Mouse (Mus musculus) c-Kit-negative CD71-positive TER-119-positive erythroid progenitor cells, embryonic 14.5 days (primary cell): Measurements from ENCODE around the gene Nkx2-5.

Experiments
- DNase-seq: peaks from one replicate; pipeline ENCODE4 v3.0.0-alpha.2; 2013; ENCODE audit warnings: low read depth, low spot score

Nkx2-5 gene

DNA sequence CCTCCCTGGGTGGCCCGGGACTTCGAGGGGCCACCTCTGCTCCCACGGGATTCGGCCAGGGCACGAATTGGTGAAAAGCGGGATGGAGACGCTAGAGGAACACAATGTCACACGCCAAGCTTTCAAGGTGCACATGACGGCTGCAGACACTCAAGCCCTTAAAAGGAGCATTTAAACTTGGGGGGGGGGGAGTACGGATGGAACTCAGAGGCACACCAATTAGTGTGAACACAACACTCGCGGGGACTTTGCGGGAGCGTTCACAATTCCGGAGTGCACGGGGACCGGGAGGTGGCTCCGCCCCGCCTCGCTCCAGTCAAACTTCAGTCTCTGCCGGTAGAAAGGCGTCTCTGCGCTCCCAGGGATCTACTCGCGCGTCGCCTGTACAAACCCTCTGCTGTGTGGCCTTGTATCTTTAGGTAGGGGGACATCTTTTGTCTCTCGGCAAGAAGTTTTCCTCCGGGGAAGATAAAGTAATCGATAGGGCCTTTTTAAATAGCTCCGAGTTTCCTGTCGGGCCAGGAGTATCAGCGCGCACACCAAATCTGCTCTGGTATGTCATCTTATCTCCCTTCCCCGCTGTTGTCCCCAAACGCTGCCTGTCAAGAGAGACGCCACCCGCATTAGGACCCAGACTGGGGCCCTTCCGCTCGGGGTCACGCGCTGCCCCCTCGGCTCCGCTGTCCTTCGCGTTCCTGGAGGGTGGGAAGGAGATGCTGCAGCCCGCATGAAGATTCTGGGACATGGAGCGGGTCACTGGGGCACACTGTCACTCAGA lies 5.7 kb upstream of the Nkx2-5 start:
- DNase-seq = no peak

- no peak for DNase-seq
Measured at GRCm38 (mm10) chr17:26849746-26850357, 5.0 kb upstream of the Nkx2-5 start.

GRCm38 (mm10) chr17:26849106-26849745 lies 4.4 kb upstream of the Nkx2-5 start:
- no peak for DNase-seq

DNA sequence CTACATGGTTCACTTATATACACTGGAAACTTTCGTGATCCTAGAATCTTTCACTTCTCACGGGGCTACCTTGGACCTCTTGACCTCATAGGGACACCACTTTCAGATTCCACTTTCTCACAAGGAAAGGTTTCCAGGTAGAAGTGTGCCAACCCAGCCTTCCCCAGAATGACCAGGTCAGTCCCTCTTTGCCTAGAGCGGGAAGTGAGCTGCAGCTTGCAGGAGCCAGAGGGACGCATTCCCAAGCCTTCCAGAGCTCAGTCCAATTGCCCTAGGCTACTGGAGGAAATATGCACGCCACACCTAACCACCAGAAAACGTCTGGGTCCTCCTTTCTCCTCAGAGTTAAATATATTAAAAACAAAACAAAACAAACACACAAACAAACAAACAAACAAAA lies 3.4 kb upstream of the Nkx2-5 start:
- no peak for DNase-seq

- DNase-seq = no peak
Measured at GRCm38 (mm10) chr17:26847801-26848200, 3.0 kb upstream of the Nkx2-5 start.

DNA sequence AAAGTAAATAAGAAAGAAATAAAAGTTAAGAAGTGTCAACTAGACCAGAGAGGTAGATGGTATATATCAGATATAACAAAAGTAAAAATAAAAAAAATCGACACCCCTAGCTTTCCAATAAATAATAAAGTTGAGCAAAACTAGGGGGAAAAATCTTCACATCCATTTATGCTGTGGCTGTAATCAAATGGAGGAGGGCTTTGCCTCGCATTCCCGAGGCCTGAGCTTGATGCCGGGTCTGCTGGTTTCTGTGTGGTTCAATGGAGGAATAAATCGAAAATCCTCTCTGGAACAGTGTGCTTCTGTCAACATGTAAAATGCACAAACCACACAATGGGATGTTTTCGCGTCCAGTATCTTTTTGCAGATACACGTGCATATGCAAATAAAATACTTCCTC lies 1.6 kb upstream of the Nkx2-5 start:
- no peak for DNase-seq

DNA sequence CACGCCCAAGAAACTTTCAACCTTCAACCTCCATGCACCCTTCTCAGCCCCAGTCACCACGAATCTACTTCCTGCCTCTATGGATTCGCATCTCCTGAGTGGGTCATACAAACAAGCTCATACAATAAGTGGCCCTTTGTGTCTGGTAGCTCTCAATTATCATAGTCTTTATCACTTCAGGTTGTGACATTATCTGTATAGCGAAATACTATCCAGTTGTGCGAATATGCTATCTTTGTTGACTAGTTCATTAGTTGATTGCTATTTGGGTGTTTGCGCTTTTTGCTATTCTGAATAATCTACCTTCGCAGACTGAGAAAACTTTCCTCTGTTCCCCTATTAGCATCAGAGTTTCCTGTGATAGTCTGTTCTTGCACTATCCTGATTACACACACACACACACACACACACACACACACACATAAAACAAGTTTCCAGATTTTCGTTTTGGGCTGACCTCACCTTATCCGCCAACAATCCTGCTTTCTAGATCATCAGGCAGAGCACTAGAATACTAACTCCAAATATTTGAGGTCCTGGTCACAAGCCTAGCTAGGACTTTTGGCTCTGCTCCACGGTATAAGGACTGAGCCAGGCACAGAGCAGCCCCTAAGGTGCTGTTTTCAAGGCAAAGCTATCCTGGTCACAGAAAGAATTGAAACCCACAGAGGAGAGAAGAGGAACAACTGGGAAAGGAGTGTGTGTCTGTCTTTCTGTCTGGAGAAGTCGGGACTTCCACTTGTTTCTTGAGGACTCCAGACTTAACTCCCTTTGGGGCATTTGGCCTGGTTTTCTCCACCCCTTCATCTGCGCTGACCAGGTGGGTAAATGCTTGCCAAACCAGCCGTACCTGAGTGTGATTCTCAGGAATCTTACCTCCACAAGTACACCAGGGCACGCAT lies 591 bp upstream of the Nkx2-5 start:
- DNase-seq = no peak

GRCm38 (mm10) chr17:26844371-26844851 lies 398 bp downstream of the Nkx2-5 start:
- DNase-seq = no peak

GRCm38 (mm10) chr17:26843696-26844236 lies 1.0 kb downstream of the Nkx2-5 start:
- DNase-seq = no peak

DNA sequence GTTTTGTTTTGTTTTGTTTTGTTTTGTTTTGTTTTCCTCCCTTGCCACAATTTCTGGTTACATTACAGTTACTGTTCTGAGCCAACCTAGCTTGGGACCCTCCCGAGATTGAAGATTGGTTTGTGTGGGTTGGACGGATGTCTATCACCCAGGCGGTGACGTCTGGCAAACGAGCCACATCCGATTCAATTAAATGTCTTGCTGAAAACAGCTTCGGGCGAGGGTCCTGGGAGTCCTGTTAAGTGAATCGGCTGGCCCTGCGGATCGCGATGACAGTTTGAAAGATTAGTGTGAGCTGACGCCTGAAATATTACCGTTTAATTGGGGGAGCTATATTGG lies 1.6 kb downstream of the Nkx2-5 start:
- DNase-seq = no peak

- no peak for DNase-seq
Measured at GRCm38 (mm10) chr17:26842431-26843228, 2.2 kb downstream of the Nkx2-5 start.

- no peak for DNase-seq
Measured at GRCm38 (mm10) chr17:26841981-26842380, 2.8 kb downstream of the Nkx2-5 start.

GRCm38 (mm10) chr17:26840922-26841731 lies 3.7 kb downstream of the Nkx2-5 start:
- no peak for DNase-seq

DNA sequence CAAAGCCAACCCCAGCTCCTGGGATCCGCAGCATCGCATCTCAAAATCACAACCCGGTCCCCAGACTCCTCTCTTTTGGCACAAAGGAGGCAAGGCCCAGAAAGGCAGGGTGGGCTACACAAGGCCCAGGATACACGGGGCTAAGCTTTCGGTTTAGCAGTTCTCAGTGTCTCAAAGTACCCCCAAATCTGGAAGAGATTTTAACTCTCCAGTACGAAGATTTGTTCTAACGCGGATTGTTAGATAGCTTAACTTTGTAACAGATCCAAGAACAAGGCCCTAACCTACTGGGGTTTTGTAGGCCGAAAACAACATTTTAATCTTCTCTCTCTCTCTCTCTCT lies 4.4 kb downstream of the Nkx2-5 start:
- no peak for DNase-seq

DNA sequence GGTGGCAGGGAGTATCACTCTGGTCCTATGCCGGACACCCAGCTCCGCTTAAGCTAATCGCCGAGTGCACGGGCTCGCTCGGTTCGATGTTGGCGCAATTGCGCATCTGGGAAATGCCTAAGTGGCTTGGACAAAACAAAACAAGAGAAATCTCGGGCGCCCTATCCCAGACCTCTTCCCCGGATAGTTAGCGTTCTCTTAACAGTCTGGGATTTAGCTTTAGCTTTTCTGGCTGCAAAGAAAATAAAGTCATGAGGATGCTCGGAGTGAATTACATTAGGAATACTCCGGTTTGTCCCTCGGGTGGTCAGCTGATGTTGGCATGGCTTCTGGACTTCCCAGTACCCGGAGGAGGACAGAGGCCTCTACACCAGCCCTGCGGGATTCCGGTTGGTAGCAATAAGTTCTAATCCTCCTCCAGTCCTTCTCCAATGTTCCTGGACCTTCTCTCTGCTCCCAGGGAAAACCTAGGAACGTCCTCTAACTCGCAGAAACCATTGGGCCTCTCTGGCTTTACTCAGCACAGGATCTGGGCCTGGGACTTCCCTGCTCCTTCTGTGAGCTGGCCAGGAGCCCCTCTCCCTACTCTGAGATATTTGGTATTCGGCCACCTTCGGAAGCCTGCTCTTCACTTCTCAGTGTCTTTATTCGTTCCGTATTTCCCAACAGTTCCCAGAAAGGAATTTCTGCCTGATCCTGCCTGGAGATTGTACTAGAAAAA lies 4.9 kb downstream of the Nkx2-5 start:
- DNase-seq = no peak

DNA sequence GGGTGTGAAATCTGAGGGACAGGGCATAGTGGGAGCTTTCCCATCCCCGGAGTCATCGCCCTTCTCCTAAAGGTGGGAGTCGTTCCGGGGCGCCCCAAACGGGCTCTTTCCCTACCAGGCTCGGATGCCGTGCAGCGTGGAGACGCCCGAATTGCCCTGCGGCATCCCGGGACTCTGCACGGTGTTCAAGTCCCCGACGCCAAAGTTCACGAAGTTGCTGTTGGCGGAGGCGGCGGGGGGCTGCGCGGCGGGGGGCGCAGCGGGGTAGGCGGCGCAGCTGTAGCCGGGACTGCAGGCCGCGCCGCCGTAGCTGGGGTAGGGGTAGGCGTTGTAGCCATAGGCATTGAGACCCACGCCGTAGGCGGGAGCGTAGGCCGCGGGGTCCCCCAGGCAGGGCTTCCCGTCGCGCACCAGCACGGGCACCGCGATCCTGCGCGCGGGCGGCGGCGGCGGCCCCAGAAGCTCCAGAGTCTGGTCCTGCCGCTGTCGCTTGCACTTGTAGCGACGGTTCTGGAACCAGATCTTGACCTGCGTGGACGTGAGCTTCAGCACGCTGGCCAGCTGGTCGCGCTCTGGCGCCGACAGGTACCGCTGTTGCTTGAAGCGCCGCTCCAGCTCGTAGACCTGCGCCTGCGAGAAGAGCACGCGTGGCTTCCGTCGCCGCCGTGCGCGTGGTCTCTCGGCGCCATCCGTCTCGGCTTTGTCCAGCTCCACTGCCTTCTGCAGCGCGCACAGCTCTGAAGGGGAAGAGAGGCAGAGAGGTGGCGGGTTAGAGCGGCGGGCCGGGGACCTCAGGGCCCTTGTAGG lies 5.7 kb downstream of the Nkx2-5 start:
- DNase-seq = no peak

DNA sequence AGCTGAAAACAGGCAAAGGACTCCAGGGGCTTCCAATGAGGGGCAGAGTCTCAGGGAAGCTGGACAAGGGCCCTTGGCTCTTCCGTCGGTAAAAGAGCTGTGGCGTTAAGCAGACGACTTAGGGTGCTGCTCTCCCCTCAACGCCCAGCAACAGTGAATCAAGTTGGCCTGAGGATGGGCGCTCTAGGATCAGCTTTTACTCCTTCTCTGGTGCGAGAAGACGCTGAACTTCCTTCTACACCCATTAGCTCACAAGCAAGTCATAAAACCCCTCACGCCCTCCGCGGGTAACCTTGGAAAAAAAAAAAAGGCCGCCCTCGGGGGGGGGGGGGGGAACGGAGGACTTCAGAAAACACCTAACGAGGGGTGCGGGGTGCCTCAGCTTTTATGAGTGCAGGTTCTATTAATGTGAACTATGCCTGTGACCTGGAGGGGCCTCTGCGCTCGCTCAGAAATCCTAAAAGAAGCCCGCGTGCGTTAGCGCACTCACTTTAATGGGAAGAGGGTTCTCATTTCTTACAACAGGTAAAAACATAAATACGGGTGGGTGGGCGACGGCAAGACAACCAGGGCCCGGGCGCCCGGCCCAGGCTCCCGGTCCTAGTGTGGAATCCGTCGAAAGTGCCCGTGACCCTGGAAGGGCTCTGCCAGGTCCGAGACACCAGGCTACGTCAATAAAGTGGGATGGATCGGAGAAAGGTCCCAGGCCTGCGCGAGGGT lies 6.5 kb downstream of the Nkx2-5 start:
- no peak for DNase-seq

DNA sequence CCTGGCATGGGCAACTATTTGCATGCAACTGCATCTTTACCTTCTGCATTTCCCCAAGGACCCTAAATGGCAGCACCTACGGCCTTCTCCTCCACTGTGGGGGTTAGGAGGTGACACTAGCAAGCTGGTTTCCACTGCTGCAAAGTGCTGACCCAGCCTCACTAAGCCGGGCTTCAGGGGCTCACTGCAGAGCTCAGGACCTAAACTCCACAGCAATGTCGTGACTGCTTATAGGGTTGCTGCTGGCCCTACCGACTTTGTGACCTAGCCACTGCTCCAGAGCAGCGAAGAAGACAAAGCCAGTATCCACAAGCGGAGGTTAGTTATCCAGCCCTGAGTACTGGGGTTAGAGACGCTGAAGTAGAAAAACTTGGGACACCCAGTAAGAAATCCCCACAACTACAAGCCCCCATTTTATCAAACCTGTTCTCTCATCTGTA lies 7.2 kb downstream of the Nkx2-5 start:
- DNase-seq = no peak
